Mouse (Mus musculus) spleen, adult 2 months (tissue): ENCODE measurements around the gene Nme9. TPM values are rescaled to one million over a fixed set of nuclear protein-coding genes. Genes with fewer than 3 reads are reported as not detected.

ENCODE experiments used
- DNase-seq, 2 experiments: peaks; one replicate each; pipeline versions ENCODE4 v3.0.0 to v3.0.0-alpha.2; 2012 to 2021; ENCODE audit warnings: low spot score in 2 of 2, low read depth in 1 of 2
- H3K27ac ChIP-seq: fragments of 200-500 bp; 2 replicates; pipeline ENCODE4 v1.5.1; 2012; ENCODE audit warnings: low read length, inconsistent platforms; ENCODE audit not compliant: insufficient read depth
- H3K27me3 ChIP-seq: fragments of 200-500 bp; 2 replicates; pipeline ENCODE4 v1.6.1; 2012; ENCODE audit warnings: mild to moderate bottlenecking, moderate library complexity, low read length, inconsistent platforms; ENCODE audit not compliant: control insufficient read depth, insufficient read depth
- H3K36me3 ChIP-seq: fragments of 200-500 bp; 2 replicates; pipeline ENCODE4 v1.6.1; 2012; ENCODE audit warnings: mild to moderate bottlenecking, low read length, inconsistent platforms; ENCODE audit not compliant: control insufficient read depth, insufficient read depth
- H3K4me1 ChIP-seq: fragments of 200-500 bp; 2 replicates; pipeline ENCODE4 v1.6.1; 2011; ENCODE audit warnings: inconsistent platforms; ENCODE audit not compliant: control insufficient read depth, insufficient read depth, insufficient read length
- H3K4me3 ChIP-seq: fragments of 200-500 bp; 2 replicates; pipeline ENCODE4 v1.5.1; 2011; ENCODE audit warnings: mild to moderate bottlenecking, inconsistent platforms; ENCODE audit not compliant: insufficient read depth, insufficient read length; ENCODE audit errors: extremely low read depth
- CTCF ChIP-seq: fragments of 200-500 bp; IDR thresholded peaks from 2 replicates; pipeline ENCODE4 v1.5.1; 2011; ENCODE audit warnings: mild to moderate bottlenecking, inconsistent platforms; ENCODE audit not compliant: insufficient read depth, insufficient read length, insufficient replicate concordance; ENCODE audit errors: extremely low read depth
- POLR2A ChIP-seq: fragments of 200-500 bp; IDR thresholded peaks from 2 replicates; pipeline ENCODE4 v1.6.1; 2011; ENCODE audit warnings: low read depth, low read length, inconsistent platforms
- WGBS: fragments of 180-500 bp; shearing (Covaris S2); methylation state at CpG from one replicate; pipeline ENCODE4 v1.1.7; 2018; 5-methylcytosine and 5-hydroxymethylcytosine counted together
- polyA plus RNA-seq: library from polyadenylated mRNA; depleted of rRNA; stranded (reverse); fragments of >200 nt; gene quantifications from 2 replicates; pipeline ENCODE4 v1.2.3, GENCODE M21; 2012

Gene Nme9
- polyA plus RNA-seq, 1 experiment, result 0.57 TPM

DNA sequence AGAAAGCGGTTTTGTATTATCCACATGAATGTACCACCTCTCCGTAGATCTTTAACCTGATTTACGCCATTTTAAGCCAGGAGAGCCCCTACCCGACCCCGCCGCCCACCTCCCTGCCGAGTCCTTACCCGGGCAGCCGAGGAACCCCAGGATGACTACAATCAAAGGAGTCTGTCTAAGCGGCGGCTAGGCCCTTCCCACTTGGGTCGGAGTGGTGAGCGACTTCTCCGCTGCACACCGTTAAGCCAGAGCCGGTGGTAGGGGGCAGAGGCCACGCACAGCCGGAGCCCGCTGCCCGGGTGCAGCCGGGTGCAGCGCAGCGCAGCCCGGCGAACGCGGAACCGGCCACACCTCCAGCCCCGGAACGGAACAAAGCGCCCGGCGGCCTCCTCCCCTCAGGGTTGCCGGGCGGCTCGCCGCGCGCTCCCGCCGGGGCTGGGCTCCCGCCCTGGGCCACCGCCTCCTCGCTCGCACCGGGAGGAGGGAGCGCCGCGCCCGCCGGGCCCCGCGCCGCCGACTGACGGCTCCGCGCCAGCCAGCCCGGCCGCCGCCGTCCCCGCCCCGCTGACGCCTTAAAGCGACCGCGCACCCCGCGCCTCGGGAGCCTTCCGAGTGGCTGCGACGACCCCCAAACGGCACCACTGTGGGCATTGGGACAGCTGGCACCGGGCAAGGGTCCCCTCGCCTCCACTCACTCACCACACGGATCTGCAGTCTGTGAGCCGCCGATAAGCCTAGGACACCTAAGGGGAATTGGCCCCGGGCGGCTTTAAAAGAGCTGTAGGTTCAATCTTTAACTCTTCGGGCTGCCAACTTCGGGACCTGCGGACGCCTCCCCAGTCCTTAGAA is 14.9 kb upstream of the Nme9 start:
- 3% methylated on average over 69 of the region's 86 CpGs for WGBS
- Histone ChIP-seq H3K36me3 (no peaks in the 10 kb centered on the region), H3K4me1 (0 out of 2 replicates have a peak, but pooled peaks cover 2% of the 10 kb centered on the region), H3K27ac (peak overlapping the region; percentile 61), H3K4me3 (peak overlapping the region; percentile 59), H3K27me3 (peaks cover 5% of the 10 kb centered on the region)
- peak in 1 of 2 experiments; percentile 11 for DNase-seq
- no peak for TF ChIP-seq CTCF
- no peak for TF ChIP-seq POLR2A

DNA sequence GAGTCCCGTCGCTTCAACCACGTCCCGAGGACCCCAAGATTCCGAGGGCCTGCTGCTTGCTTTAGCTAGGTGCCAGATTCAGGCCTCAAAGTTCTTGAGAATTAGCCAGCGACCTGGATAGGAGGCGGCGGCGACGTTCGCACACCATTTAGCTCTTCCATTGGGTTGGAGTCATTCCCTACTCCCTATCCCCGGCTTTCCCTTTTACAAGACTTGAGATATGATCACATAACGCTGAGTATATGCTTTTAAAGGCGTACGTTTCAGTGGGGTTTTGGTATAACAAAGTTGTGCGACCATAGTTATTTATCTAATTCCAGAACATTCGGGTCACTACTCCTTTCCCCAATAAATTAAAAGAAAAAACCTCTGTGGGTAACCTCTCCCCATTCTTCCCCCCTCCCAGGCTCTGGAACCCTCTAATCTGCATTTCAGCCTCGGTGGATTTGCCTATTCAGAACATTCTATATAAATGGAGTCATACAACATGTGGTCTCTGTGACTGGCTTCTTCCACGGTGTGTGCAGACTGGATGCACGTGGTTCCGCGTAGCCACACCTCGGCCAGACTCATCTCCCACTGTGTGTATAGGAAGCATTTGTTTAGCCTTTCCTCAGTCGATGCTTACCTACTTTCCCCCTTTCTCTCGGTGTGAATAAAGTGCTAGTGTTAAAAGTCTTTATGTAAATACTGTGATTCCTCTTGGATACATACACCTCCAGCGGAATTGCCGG is 14.1 kb upstream of the Nme9 start, which contains the start of gene Mras:
TSS of gene Mras (minus strand) at position 351 of the 734 bp plus-strand sequence.
- H3K27ac ChIP-seq, result peak within 1 kb of the TSS; percentile 61
- TF ChIP-seq CTCF (no peak), POLR2A (no peak)

DNA sequence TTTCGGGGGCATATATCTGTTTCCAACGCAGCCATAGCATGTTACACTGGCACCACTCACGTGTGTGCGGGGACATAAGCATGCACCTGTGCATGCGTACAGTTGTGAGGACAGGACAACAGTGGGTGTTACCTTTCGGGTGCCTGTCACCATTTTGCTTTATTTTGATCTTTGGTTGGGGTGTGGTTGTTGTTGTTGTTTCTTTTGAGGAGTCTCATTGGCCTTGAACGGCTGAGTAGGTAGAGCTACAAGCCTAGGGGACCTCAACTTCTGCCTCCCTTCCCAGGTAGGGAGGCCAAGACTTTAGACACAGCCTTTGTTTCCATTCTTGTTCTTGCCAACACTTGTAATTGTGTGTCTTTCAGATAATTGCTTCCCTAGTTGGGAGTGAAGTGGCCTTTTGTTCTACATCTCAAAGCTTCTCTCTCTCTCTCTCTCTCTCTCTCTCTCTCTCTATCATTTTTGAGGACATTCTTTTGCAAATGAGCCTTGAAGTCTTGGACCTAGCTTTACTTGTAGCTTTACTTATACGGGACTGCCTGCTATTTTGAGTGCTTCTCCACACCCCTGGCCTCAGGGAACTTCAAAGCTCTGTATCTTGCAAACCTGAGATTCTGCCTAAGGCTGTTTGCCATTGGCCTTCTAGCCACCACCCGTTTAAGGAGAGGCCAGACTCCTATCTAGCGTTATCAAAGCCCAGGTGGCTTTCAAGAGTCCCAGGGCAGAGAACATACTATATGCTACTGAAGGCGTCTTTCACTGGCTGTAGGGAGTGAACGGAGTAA is 13.3 kb upstream of the Nme9 start:
- 83% methylated on average over 12 of the region's 12 CpGs for WGBS
- no peak overlapping the region for H3K4me3 ChIP-seq
- H3K27ac ChIP-seq, result no peak overlapping the region
- 0 out of 2 replicates have a peak, but pooled peaks cover 2% of the 10 kb centered on the region for H3K4me1 ChIP-seq
- no peak for DNase-seq
- H3K27me3 ChIP-seq, result peaks cover 5% of the 10 kb centered on the region
- TF ChIP-seq CTCF (no peak), POLR2A (no peak)
- no peaks in the 10 kb centered on the region for H3K36me3 ChIP-seq

More for the DNA sequence above, 14.1 kb upstream of the Nme9 start, which contains the start of gene Mras:
- Histone ChIP-seq H3K27me3 (peaks cover 5% of the 10 kb centered on the region), H3K36me3 (no peaks in the 10 kb centered on the region), H3K4me1 (0 out of 2 replicates have a peak, but pooled peaks cover 2% of the 10 kb centered on the region), H3K4me3 (peak within 1 kb of the TSS; percentile 59)
- no peak for DNase-seq
- 15% methylated on average over 27 of the region's 27 CpGs for WGBS

DNA sequence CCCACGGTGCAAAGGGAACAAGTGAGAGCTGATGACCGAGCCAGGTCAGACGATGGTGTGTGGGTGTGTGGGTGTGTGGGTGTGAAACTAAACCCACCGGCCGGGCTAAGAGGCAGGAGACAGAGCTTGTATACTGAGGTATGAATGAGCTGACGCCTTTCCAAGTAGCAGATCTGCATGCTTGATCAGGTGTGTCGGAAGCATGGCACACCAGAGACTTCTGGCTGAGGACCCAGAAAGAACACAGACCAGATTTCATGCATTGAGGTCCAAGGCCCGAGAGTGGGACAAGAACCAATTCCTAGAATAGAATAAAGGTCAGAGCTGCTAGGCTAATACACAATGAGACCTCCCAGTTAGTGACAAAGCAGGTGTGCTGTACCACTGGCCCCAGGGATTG is 12.2 kb upstream of the Nme9 start:
- Histone ChIP-seq H3K4me3 (no peak overlapping the region), H3K4me1 (0 out of 2 replicates have a peak, but pooled peaks cover 2% of the 10 kb centered on the region), H3K27me3 (peaks cover 5% of the 10 kb centered on the region), H3K27ac (no peak overlapping the region), H3K36me3 (no peaks in the 10 kb centered on the region)
- no peak for DNase-seq
- WGBS, result 75% methylated on average over 8 of the region's 8 CpGs
- no peak for TF ChIP-seq POLR2A
- no peak for TF ChIP-seq CTCF

DNA sequence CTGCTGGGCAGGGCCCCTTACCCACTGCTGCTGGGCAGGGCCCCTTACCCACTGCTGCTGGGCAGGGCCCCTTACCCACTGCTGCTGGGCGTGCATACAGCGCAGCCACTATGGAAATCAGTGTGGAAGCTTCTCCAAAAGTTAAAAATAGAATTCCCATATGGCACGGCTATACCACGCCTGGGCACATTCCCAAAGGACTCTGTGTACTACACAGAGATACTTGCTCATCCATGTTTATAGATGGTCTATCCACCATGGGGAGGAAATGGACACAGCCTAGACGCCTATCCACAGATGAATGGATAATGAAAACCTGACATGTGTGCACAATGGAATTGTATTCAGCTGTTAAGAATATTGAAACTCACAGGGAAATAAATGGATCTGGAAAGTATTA is 10.3 kb upstream of the Nme9 start:
- WGBS, result 84% methylated on average over 5 of the region's 5 CpGs
- no peak overlapping the region for H3K27ac ChIP-seq
- H3K36me3 ChIP-seq, result no peaks in the 10 kb centered on the region
- peaks cover 5% of the 10 kb centered on the region for H3K27me3 ChIP-seq
- DNase-seq, result no peak
- H3K4me1 ChIP-seq, result 0 out of 2 replicates have a peak, but pooled peaks cover 2% of the 10 kb centered on the region
- no peak overlapping the region for H3K4me3 ChIP-seq
- TF ChIP-seq CTCF, result no peak
- TF ChIP-seq POLR2A, result no peak
